Mouse (Mus musculus) heart, adult 2 months (tissue): ENCODE measurements around the gene Il7r. TPM values are rescaled to one million over a fixed set of nuclear protein-coding genes. Genes with fewer than 3 reads are reported as not detected.

ENCODE experiments used
- DNase-seq, 2 experiments: peaks; one replicate each; pipeline ENCODE4 v3.0.0; 2021
- H3K27ac ChIP-seq: fragments of 200-600 bp; 2 replicates; pipeline ENCODE4 v1.8.1; 2022
- H3K27me3 ChIP-seq: fragments of 200-500 bp; 2 replicates; pipeline ENCODE4 v1.6.1; 2012; ENCODE audit warnings: mild to moderate bottlenecking, low read length, inconsistent platforms, mixed read lengths; ENCODE audit not compliant: control insufficient read depth, insufficient read depth
- H3K36me3 ChIP-seq: fragments of 200-500 bp; 2 replicates; pipeline ENCODE4 v1.6.1; 2012; ENCODE audit warnings: low read length, inconsistent platforms; ENCODE audit not compliant: control insufficient read depth, insufficient read depth
- H3K4me1 ChIP-seq: fragments of 200-500 bp; 2 replicates; pipeline ENCODE4 v1.6.1; 2011; ENCODE audit warnings: low read length; ENCODE audit not compliant: control insufficient read depth, insufficient read depth
- H3K4me3 ChIP-seq: fragments of 200-600 bp; 2 replicates; pipeline ENCODE4 v1.8.1; 2022
- H3K79me2 ChIP-seq: fragments of 200-500 bp; replicated peaks from 2 replicates; pipeline ENCODE4 v1.6.1; 2012; ENCODE audit warnings: mild to moderate bottlenecking, inconsistent platforms, low read length, moderate library complexity, mixed read lengths; ENCODE audit not compliant: control insufficient read depth, insufficient read depth
- H3K9ac ChIP-seq: fragments of 200-500 bp; 2 replicates; pipeline ENCODE4 v1.6.1; 2012; ENCODE audit warnings: low read depth, mild to moderate bottlenecking, control low read depth, inconsistent platforms, low read length, mixed read lengths
- CTCF ChIP-seq: fragments of 200-600 bp; IDR thresholded peaks from 2 replicates; pipeline ENCODE4 v1.8.1; 2022; ENCODE audit warnings: antibody characterized with exemption, mild to moderate bottlenecking, moderate library complexity
- EP300 ChIP-seq: fragments of 200-500 bp; IDR thresholded peaks from 2 replicates; pipeline ENCODE4 v1.6.1; 2011; ENCODE audit warnings: low read depth, low read length, control low read depth; ENCODE audit not compliant: insufficient read depth
- POLR2A ChIP-seq: fragments of 200-500 bp; IDR thresholded peaks from 2 replicates; pipeline ENCODE4 v1.6.1; 2011; ENCODE audit warnings: mild to moderate bottlenecking, low read depth, low read length, control low read depth; ENCODE audit not compliant: insufficient read depth
- WGBS: fragments of 180-500 bp; shearing (Covaris S2); methylation state at CpG from one replicate; pipeline ENCODE4 v1.1.7; 2018; 5-methylcytosine and 5-hydroxymethylcytosine counted together
- intact Hi-C: fragments of 180-260 bp; cut with DNase I; formaldehyde crosslinking; loops from one replicate; pipeline ENCODE4 v1.15.1; 2025
- polyA plus RNA-seq: library from polyadenylated mRNA; depleted of rRNA; stranded (reverse); fragments of >200 nt; gene quantifications from 2 replicates; pipeline ENCODE4 v1.2.3, GENCODE M21; 2012
- total RNA-seq, 2 experiments: library from RNA; stranded (reverse); gene quantifications; 2 replicates each; pipeline ENCODE4 v1.2.3; 2021

Il7r gene
- total and polyA plus RNA-seq, 3 experiments: 0.57 to 0.68 (median 0.68) TPM

- intact Hi-C loops: no loop called here
- Histone ChIP-seq H3K4me1 (no peaks in the 10 kb centered on the region), H3K4me3 (no peak overlapping the region), H3K27ac (no peak overlapping the region), H3K9ac (no peak overlapping the region), H3K27me3 (no peaks in the 10 kb centered on the region), H3K79me2 (no peaks in the 10 kb centered on the region), H3K36me3 (no peaks in the 10 kb centered on the region)
- 69% methylated on average over 3 of the region's 3 CpGs for WGBS
- TF ChIP-seq CTCF: no peak
- TF ChIP-seq POLR2A: no peak
- TF ChIP-seq EP300: no peak
- no peak for DNase-seq
Measured at GRCm38 (mm10) chr15:9529646-9530045, 330 bp downstream of the Il7r start.

- H3K79me2 ChIP-seq: no peaks in the 10 kb centered on the region
- H3K27ac ChIP-seq: no peak overlapping the region
- no peaks in the 10 kb centered on the region for H3K36me3 ChIP-seq
- no peaks in the 10 kb centered on the region for H3K27me3 ChIP-seq
- no peak overlapping the region for H3K9ac ChIP-seq
- intact Hi-C loops: no loop called here
- 57% methylated on average over 3 of the region's 3 CpGs for WGBS
- no peaks in the 10 kb centered on the region for H3K4me1 ChIP-seq
- H3K4me3 ChIP-seq: no peak overlapping the region
- no peak for DNase-seq
- TF ChIP-seq CTCF (no peak), EP300 (no peak)
Measured at GRCm38 (mm10) chr15:9528186-9528935, 1.6 kb downstream of the Il7r start.

DNA sequence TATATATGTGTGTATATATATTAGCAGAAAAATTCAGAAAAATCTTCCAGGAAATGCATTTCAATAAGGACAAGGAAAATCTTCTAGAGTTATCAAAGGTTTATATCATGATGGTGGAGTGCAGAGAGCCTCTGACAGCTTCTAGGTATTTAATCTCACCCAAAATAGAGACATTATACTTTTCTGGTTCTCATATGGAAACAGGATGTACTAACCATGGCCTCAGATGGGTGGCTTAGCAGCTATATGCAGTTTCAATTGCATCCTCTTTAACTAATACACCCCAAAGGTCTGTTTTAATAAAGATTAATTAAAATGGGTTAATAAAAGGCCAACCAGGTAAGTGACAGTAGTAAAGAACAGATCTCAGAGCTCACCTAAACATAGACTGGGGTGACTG lies 3.6 kb downstream of the Il7r start:
- Histone ChIP-seq H3K27ac (no peak overlapping the region), H3K36me3 (no peaks in the 10 kb centered on the region), H3K4me1 (no peaks in the 10 kb centered on the region), H3K27me3 (no peaks in the 10 kb centered on the region), H3K79me2 (no peaks in the 10 kb centered on the region), H3K4me3 (no peak overlapping the region), H3K9ac (no peak overlapping the region)
- DNase-seq: no peak
- intact Hi-C loops: no loop called here
- TF ChIP-seq EP300 (no peak), CTCF (no peak), POLR2A (no peak)

GRCm38 (mm10) chr15:9524907-9525306 lies 5.1 kb downstream of the Il7r start:
- Histone ChIP-seq H3K27ac (no peak overlapping the region), H3K27me3 (no peaks in the 10 kb centered on the region), H3K79me2 (no peaks in the 10 kb centered on the region), H3K9ac (no peak overlapping the region), H3K4me1 (no peaks in the 10 kb centered on the region), H3K4me3 (no peak overlapping the region), H3K36me3 (no peaks in the 10 kb centered on the region)
- intact Hi-C loops: no loop called here
- no peak for DNase-seq
- TF ChIP-seq CTCF: no peak
- no peak for TF ChIP-seq POLR2A
- no peak for TF ChIP-seq EP300
- WGBS: 33% methylated on average over 5 of the region's 5 CpGs

GRCm38 (mm10) chr15:9523956-9524355 lies 6.0 kb downstream of the Il7r start:
- H3K36me3 ChIP-seq: no peaks in the 10 kb centered on the region
- H3K4me1 ChIP-seq: no peaks in the 10 kb centered on the region
- no peaks in the 10 kb centered on the region for H3K79me2 ChIP-seq
- H3K27me3 ChIP-seq: no peaks in the 10 kb centered on the region
- intact Hi-C loops: no loop called here
- no peak overlapping the region for H3K9ac ChIP-seq
- no peak overlapping the region for H3K4me3 ChIP-seq
- H3K27ac ChIP-seq: no peak overlapping the region
- WGBS: 30% methylated on average over 5 of the region's 5 CpGs
- DNase-seq: no peak
- TF ChIP-seq CTCF (no peak), POLR2A (no peak), EP300 (no peak)

DNA sequence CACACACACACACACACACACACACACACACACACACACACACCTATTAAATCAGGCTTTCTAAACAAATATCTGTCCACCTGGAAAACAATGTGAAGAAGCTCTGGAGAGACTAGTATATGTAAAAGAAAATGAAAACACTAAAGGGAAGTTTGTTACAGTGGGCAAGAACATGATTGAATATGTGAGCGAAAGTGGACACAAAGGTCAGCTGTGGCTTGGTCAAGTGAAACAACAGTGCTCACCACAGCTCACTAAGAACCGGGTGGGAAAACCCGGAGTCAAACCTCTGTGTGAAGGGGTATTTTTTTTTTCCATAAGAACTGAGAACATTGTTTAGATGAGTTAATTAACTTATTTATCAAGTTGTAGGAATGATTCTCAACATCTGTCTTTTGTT lies 6.9 kb downstream of the Il7r start:
- WGBS: 83% methylated on average over 3 of the region's 3 CpGs
- DNase-seq: no peak
- H3K27me3 ChIP-seq: no peaks in the 10 kb centered on the region
- no peak overlapping the region for H3K27ac ChIP-seq
- intact Hi-C loops: no loop called here
- no peaks in the 10 kb centered on the region for H3K36me3 ChIP-seq
- H3K79me2 ChIP-seq: no peaks in the 10 kb centered on the region
- no peak for TF ChIP-seq POLR2A
- TF ChIP-seq CTCF: no peak
- H3K9ac ChIP-seq: no peak overlapping the region
- H3K4me1 ChIP-seq: no peaks in the 10 kb centered on the region
- H3K4me3 ChIP-seq: no peak overlapping the region
